Mouse (Mus musculus) urinary bladder, adult 2 months (tissue): ENCODE measurements around the gene Kansl1l. TPM values are rescaled to one million over a fixed set of nuclear protein-coding genes. Genes with fewer than 3 reads are reported as not detected.
"Not testable (repeated sequence)": the region's sequence is repeated elsewhere in the genome, so short reads cannot be mapped to it uniquely, and the experiment has no call there.

Experiments used
- DNase-seq: peaks from one replicate; pipeline ENCODE4 v3.0.0; 2022; ENCODE audit warnings: low spot score
- polyA plus RNA-seq: library from polyadenylated mRNA; depleted of rRNA; stranded (reverse); fragments of >200 nt; gene quantifications from 2 replicates; pipeline ENCODE4 v1.2.3, GENCODE M21; 2012; rRNA removed

Kansl1l gene
- polyA plus RNA-seq, 1 experiment = 17.4 TPM

DNA sequence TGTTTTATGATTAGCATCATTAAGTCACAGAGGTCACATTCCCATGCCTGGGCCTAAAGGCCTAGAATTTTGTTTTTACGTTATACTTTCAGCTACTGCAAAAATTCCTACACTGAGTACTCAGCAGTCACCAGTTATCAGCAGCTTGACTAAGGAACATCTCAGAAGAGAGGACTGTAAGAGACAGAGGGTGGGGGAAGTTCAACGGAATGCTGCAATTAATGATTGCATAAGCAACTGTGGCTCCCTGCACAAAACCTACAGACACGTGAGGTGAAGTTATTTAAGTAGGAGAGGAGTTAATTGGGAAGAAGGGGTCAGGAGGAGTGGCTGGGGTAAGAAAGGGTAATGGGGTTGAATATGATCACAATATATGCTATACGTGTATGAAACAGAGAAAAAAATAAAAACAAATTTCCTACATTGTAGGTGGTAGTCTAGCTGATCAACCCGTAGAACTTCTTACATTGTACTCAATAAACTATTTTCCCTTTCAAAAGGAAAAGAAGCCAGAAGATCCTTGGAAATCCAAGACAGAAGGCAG, 117.1 kb downstream of the Kansl1l start:
- DNase-seq = no peak

DNA sequence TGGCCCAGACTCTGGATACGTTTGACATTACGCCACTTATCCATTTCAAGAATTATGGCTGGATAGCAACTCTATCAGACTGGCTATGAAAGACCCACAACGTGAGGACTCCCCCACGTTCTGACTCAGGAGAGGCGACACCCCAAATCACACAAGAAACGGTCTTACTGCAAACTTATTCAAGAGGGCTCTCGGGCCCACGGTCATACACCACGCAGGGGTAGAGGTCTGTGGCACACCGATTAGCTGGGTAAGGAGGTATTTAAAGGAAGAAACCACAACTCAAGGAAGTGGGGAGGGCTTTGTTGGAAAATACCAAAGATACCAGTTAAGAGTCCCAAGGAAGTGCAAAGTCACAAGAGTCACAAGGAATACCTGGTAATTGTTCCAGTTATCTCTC, 117.7 kb downstream of the Kansl1l start:
- not testable (repeated sequence) for DNase-seq

DNA sequence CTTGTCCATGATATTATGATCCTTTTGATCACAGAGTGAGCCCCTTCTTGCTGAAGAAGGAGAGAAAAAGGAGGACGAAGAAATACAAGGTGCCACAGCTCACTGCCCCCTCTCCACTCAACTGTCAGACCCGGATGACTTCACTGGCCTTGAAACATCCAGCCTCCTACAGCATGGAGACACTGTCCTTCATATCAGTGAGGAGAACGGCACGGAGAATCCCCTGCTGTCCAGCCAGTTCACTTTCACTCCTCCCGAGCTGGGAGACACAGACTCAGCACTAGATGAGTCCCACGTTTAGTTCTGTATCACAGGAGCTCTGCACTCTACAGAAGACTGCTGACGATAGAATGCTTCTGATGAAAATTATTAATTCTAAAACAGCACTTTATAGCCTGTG, 122.1 kb downstream of the Kansl1l start:
- DNase-seq = no peak

DNA sequence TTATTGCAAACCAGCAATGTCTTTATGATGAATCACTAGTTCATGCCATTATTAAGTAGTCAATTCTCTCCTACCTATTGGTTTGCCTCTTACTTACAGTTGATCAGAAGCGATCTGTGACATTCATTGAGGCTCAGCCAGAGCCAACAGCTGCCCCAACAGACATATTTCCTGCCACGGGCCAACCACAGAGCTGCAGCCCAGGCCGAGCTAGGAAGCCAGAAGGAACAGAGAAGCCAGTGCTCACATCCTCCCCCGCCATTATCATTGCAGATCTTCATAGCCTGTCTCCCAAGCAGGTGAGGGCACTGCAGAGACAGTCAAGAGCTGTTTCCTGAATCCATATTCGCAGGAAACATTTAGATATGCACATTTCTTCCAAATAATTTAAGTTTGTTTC, 123.1 kb downstream of the Kansl1l start:
- DNase-seq = no peak

DNA sequence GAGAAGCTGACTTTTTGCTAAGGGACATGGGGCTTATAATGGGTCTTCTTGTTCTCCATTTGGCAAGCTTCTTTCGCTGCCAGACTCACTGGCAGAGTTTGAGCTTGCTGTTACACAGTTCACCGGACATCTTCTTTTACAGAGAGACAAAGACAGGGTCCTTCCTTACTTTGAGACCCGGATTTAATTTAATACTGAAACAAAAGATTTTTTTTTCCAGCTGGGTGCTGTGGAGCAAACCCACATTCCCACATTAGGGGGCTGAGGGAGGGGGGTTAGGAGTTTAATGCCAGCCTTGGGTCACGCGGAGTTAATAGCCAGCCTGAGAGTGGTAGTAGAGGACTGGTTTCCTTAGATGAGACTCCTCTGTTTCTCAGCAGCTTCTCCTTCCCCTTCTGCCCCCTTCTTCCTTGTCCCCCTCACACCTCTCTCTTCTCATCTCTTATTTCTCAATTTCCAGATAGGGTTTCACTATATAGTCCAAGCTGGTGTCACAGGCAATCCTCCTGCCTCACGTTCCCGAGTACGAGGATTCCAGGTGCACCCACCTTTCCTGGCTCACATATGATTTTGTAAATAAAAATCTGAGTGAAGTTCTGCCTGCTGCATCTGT, 124.5 kb downstream of the Kansl1l start:
- no peak for DNase-seq

DNA sequence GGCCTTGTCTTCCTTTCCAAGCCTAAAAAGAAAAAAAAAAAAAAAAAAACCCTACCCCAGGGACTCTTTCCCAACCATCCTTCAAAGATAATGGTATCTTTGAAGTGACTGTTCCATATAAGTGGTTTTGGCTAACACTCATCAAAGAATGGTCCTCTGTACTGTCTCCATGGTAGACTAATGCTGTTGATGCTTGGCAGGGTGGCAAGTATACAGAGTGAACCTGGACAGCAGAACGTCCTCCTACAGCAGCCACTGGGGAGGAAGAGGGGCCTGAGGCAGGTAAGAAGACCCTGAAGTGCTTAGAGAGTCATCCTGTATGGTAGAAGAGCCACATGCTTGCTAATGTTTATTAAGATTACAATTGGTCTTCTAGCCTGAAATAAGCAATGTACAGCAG, 125.1 kb downstream of the Kansl1l start:
- no peak for DNase-seq

DNA sequence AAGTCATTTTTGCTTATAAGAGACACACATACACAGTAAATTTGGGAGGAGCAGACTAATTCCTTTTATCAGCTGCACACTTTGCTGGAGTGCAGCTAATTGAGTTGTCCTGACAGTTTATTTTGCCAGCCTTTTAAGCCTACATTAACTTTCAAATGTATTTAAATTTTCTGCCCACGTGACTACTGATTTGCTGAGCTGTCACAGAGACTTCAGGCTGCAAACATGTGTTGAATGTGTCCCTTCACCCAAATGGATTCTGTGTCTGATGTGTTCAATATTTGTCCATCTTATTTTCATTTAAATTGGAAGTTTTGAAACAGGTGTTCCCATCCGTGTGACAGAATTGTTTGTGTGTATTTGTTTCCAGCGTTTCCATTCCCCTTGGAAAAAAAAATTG, 125.6 kb downstream of the Kansl1l start:
- DNase-seq = no peak

DNA sequence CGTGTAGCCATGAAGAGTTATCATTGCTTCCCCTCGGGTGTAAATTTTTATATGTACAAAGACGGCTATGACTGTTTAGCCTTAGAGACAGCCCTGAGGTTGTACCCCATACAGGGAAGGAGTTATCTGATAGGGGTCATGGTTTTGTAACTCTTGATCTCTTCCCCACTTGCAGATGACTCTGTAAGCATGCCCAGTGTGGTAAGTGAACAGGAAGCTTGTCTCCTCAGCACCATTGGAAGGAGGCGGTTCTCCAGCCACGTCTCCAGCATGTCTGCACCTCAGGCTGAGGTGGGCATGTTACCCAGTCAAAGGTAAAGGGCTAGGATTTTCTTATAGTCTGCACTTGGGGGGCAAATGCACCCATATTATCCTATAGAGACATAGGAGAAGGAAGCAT, 134.4 kb downstream of the Kansl1l start:
- DNase-seq = no peak

DNA sequence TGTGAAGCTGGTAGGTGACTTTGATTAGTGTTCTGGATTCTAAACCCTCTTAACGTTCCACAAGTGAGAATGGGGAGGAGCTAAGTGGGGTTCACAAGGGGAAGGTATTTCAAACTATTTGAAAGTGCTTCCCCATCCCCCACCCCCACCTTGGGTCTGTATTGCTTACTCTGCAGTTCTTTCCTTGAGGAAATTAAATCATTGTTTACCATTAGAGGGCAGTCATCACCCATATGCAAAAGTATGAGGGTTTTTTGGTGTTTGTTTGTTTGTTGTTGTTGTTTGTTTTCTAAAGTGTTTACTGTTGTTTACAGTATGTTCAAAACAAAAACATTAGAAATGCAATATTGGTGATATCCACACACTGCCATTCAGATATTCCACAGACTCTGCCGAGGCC, 138.7 kb downstream of the Kansl1l start:
- no peak for DNase-seq

DNA sequence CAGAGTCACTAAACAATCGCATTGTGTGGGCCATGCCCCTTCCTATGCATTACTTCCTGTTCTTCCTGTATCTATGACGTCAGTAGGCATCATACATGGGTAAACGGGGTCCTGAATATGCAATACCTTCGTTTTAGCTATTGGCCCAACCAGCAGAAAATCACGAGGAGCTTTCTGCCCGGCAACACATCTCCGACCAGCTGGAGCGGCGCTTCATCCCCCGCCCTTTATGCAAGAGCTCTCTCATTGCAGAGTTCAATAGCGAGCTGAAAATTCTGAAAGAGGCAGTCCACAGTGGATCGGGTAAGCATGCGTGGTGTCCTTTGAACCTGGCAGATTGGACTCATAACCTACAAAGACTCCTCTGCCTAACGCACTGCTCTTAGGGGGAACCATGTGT, 139.4 kb downstream of the Kansl1l start:
- no peak for DNase-seq

DNA sequence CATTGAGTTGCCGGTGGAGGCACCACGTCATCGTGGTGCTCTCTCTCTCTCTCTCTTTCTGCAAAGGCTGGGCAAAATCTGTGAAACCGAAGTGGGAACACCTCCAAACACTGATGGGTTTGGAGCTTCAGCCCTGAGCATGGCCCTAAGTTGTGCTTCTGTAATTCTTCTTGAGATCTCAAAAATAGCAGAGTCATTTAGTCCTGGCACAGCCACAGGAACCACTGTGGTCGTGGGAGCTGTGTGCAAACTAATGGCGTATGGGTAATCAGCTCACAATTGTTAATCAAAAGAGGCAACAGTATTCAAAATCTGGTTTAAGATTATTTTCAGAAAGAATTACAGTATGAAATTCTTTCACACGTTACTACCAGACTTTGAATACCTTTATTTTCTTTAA, 144.6 kb downstream of the Kansl1l start:
- no peak for DNase-seq

DNA sequence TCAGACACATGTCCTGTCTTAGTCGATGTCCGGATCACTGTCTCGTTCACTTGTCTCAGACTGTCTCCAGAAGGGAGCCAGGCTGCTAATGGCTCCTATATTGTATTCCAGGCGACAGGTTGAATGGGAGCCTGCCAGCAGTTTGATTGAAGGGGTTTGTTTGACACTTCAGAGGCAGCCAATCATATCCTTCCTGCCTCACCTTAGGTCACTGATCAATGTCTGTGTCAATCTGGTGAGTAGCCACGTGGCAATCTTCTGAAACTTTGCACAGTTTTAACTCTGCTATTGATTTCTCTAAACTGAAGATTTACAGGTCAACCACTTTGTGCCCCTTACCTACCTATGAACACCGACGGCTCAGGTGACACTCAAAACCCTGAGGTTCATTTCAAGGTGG, 145.9 kb downstream of the Kansl1l start:
- no peak for DNase-seq

Other genes starting within 250 kb of the Kansl1l start
- gene Rpe, start 116.7 kb downstream of the Kansl1l start, polyA plus RNA-seq = 27.0 and 31.1 TPM in 2 replicates
- gene Acadl, start 45.7 kb upstream of the Kansl1l start, polyA plus RNA-seq = 102 and 112 TPM in 2 replicates
- gene Myl1, start 127.8 kb upstream of the Kansl1l start, polyA plus RNA-seq = 1.8 and 1.9 TPM in 2 replicates
- 95.6 and 133 TPM in 2 replicates for gene Lancl1, start 221.3 kb upstream of the Kansl1l start, polyA plus RNA-seq